Mouse (Mus musculus): ENCODE data around the gene Psma5. TPM values are rescaled to one million over a fixed set of nuclear protein-coding genes. Genes with fewer than 3 reads are reported as not detected.
A peak's percentile ranks its signal among the peaks of the same experiment; 100 is the strongest.
"Not testable (repeated sequence)": the region's sequence is repeated elsewhere in the genome, so short reads cannot be mapped to it uniquely, and the experiment has no call there.

Psma5 gene
- polyA plus RNA-seq, 1 experiment from 2014 or later, result 241 TPM

- ATAC-seq (ENCODE audit: low FRiP score), result peak; percentile 30; the same call in 1 of the 2 replicates
- Histone ChIP-seq H3K27ac (no peak within 1 kb of the TSS), H3K4me1 (peaks cover 22% of the 10 kb centered on the region), H3K36me3 (replicated peaks) (no peaks in the 10 kb centered on the region), H3K27me3 (peaks cover 55% of the 10 kb centered on the region), H3K4me3 (replicated peaks) (peak within 1 kb of the TSS; percentile 49), H3K4me2 (peak within 1 kb of the TSS; percentile 72), H3K9ac (peak within 1 kb of the TSS; percentile 46), H3K9me3 (no peaks in the 10 kb centered on the region)
- 2% methylated on average over 44 of the region's 44 CpGs for WGBS
Observed at GRCm38 (mm10) chr3:108226558-108227350, 30.0 kb upstream of the Psma5 start, which contains the start of gene Sypl2. Gene Sypl2, minus strand, starts transcription at chr3:108226648.

- H3K4me3 ChIP-seq (replicated peaks), result peak overlapping the region; percentile 49
- ATAC-seq (ENCODE audit: low FRiP score), result no peak
- H3K4me1 ChIP-seq, result peaks cover 22% of the 10 kb centered on the region
- H3K9ac ChIP-seq, result no peak overlapping the region
- peak overlapping the region; percentile 72 for H3K4me2 ChIP-seq
- no peak overlapping the region for H3K27ac ChIP-seq
- H3K9me3 ChIP-seq, result no peaks in the 10 kb centered on the region
- 86% methylated on average over 2 of the region's 2 CpGs for WGBS
- H3K27me3 ChIP-seq, result peaks cover 48% of the 10 kb centered on the region
- no peaks in the 10 kb centered on the region for H3K36me3 ChIP-seq (replicated peaks)
Observed at GRCm38 (mm10) chr3:108227521-108227920, 29.2 kb upstream of the Psma5 start.

- WGBS, result 87% methylated on average over 4 of the region's 4 CpGs
- H3K27ac ChIP-seq, result no peak overlapping the region
- H3K27me3 ChIP-seq, result peaks cover 12% of the 10 kb centered on the region
- no peaks in the 10 kb centered on the region for H3K36me3 ChIP-seq (replicated peaks)
- no peak overlapping the region for H3K4me2 ChIP-seq
- H3K9me3 ChIP-seq, result no peaks in the 10 kb centered on the region
- H3K4me1 ChIP-seq, result peaks cover 11% of the 10 kb centered on the region
- no peak for ATAC-seq (ENCODE audit: low FRiP score)
- H3K9ac ChIP-seq, result no peak overlapping the region
- no peak overlapping the region for H3K4me3 ChIP-seq (replicated peaks)
Observed at GRCm38 (mm10) chr3:108231646-108232045, 25.1 kb upstream of the Psma5 start.

- ATAC-seq (ENCODE audit: low FRiP score); H3K36me3 ChIP-seq (replicated peaks); H3K9ac ChIP-seq; H3K27ac ChIP-seq; H3K27me3 ChIP-seq; H3K4me1 ChIP-seq; H3K4me3 ChIP-seq (replicated peaks); H3K9me3 ChIP-seq; H3K4me2 ChIP-seq: not testable (repeated sequence)
- 82% methylated on average over 4 of the region's 4 CpGs for WGBS
Observed at GRCm38 (mm10) chr3:108237474-108238102, 19.1 kb upstream of the Psma5 start.

GRCm38 (mm10) chr3:108241243-108241839 lies 15.4 kb upstream of the Psma5 start:
- H3K4me3 ChIP-seq (replicated peaks), result no peak overlapping the region
- H3K27me3 ChIP-seq, result no peaks in the 10 kb centered on the region
- H3K27ac ChIP-seq, result no peak overlapping the region
- H3K9ac ChIP-seq, result no peak overlapping the region
- ATAC-seq (ENCODE audit: low FRiP score), result no peak
- no peak overlapping the region for H3K4me2 ChIP-seq
- H3K9me3 ChIP-seq, result no peaks in the 10 kb centered on the region
- no peaks in the 10 kb centered on the region for H3K36me3 ChIP-seq (replicated peaks)
- H3K4me1 ChIP-seq, result no peaks in the 10 kb centered on the region
- WGBS, result 94% methylated on average over 3 of the region's 3 CpGs

- no peak overlapping the region for H3K27ac ChIP-seq
- WGBS, result 84% methylated on average over 2 of the region's 2 CpGs
- H3K4me2 ChIP-seq, result no peak overlapping the region
- no peaks in the 10 kb centered on the region for H3K27me3 ChIP-seq
- H3K9ac ChIP-seq, result no peak overlapping the region
- no peaks in the 10 kb centered on the region for H3K9me3 ChIP-seq
- H3K4me1 ChIP-seq, result no peaks in the 10 kb centered on the region
- no peak for ATAC-seq (ENCODE audit: low FRiP score)
- H3K36me3 ChIP-seq (replicated peaks), result no peaks in the 10 kb centered on the region
- H3K4me3 ChIP-seq (replicated peaks), result no peak overlapping the region
Observed at GRCm38 (mm10) chr3:108246857-108247256, 9.9 kb upstream of the Psma5 start.

GRCm38 (mm10) chr3:108257831-108258500 lies 1.2 kb downstream of the Psma5 start:
- no peak for ATAC-seq (ENCODE audit: low FRiP score)
- peak overlapping the region; percentile 77 for H3K4me2 ChIP-seq
- no peak overlapping the region for H3K27ac ChIP-seq
- H3K4me1 ChIP-seq, result peaks cover 22% of the 10 kb centered on the region
- H3K9me3 ChIP-seq, result no peaks in the 10 kb centered on the region
- no peaks in the 10 kb centered on the region for H3K27me3 ChIP-seq
- H3K36me3 ChIP-seq (replicated peaks), result peaks cover 9% of the 10 kb centered on the region
- H3K4me3 ChIP-seq (replicated peaks), result peak overlapping the region; percentile 98
- H3K9ac ChIP-seq, result peak overlapping the region; percentile 87
- WGBS, result 84% methylated on average over 3 of the region's 3 CpGs

- 77% methylated on average over 3 of the region's 3 CpGs for WGBS
- ATAC-seq (ENCODE audit: low FRiP score), result no peak
- no peak overlapping the region for H3K4me2 ChIP-seq
- no peak overlapping the region for H3K27ac ChIP-seq
- H3K4me1 ChIP-seq, result peaks cover 22% of the 10 kb centered on the region
- peaks cover 14% of the 10 kb centered on the region for H3K36me3 ChIP-seq (replicated peaks)
- no peaks in the 10 kb centered on the region for H3K27me3 ChIP-seq
- no peaks in the 10 kb centered on the region for H3K9me3 ChIP-seq
- no peak overlapping the region for H3K4me3 ChIP-seq (replicated peaks)
- H3K9ac ChIP-seq, result no peak overlapping the region
Observed at GRCm38 (mm10) chr3:108259319-108259718, 2.6 kb downstream of the Psma5 start.

- ATAC-seq (ENCODE audit: low FRiP score); H3K4me3 ChIP-seq (replicated peaks); H3K27ac ChIP-seq; H3K27me3 ChIP-seq; H3K9ac ChIP-seq; H3K4me2 ChIP-seq; H3K9me3 ChIP-seq: not testable (repeated sequence)
- H3K36me3 ChIP-seq (replicated peaks), result peaks cover 38% of the 10 kb centered on the region
- 86% methylated on average over 5 of the region's 5 CpGs for WGBS
- peaks cover 10% of the 10 kb centered on the region for H3K4me1 ChIP-seq
Observed at GRCm38 (mm10) chr3:108279495-108279894, 22.8 kb downstream of the Psma5 start.

GRCm38 (mm10) chr3:108282401-108283240 lies 25.9 kb downstream of the Psma5 start:
- no peak for ATAC-seq (ENCODE audit: low FRiP score)
- H3K27ac ChIP-seq, result peak overlapping the region; percentile 87
- no peaks in the 10 kb centered on the region for H3K27me3 ChIP-seq
- H3K9me3 ChIP-seq, result no peaks in the 10 kb centered on the region
- WGBS, result 33% methylated on average over 12 of the region's 12 CpGs
- H3K9ac ChIP-seq, result peak overlapping the region; percentile 97
- peaks cover 10% of the 10 kb centered on the region for H3K36me3 ChIP-seq (replicated peaks)
- peak overlapping the region; percentile 96; the same call in 1 of the 2 replicates for H3K4me3 ChIP-seq (replicated peaks)
- peak overlapping the region; percentile 82 for H3K4me2 ChIP-seq
- H3K4me1 ChIP-seq, result peaks cover 42% of the 10 kb centered on the region

- peaks cover 47% of the 10 kb centered on the region for H3K4me1 ChIP-seq
- H3K4me2 ChIP-seq, result peak overlapping the region; percentile 82
- H3K27me3 ChIP-seq, result no peaks in the 10 kb centered on the region
- peaks cover 4% of the 10 kb centered on the region for H3K36me3 ChIP-seq (replicated peaks)
- ATAC-seq (ENCODE audit: low FRiP score), result no peak
- peak overlapping the region; percentile 96 for H3K4me3 ChIP-seq (replicated peaks)
- no peaks in the 10 kb centered on the region for H3K9me3 ChIP-seq
- H3K27ac ChIP-seq, result peak overlapping the region; percentile 87
- peak overlapping the region; percentile 97 for H3K9ac ChIP-seq
- WGBS, result 12% methylated on average over 6 of the region's 6 CpGs
Observed at GRCm38 (mm10) chr3:108283241-108283561, 26.5 kb downstream of the Psma5 start.

All from forebrain, embryonic 12.5 days (tissue).